Mouse (Mus musculus) adipose tissue, adult 10 weeks (tissue): ENCODE data around the gene Rsrp1. TPM values are rescaled to one million over a fixed set of nuclear protein-coding genes. Genes with fewer than 3 reads are reported as not detected.

ENCODE experiments used
- polyA plus RNA-seq: library from polyadenylated mRNA; stranded (reverse); fragments of 350-450 nt; fragmentation: Illumina TruSeq; extraction: RNeasy Lipid Tissue Mini Kit (QIAGEN cat#74804); gene quantifications from one replicate; pipeline ENCODE4 v1.2.3, GENCODE M21; 2014; ENCODE audit warnings: low read depth, low replicate concordance

The Rsrp1 gene
- polyA plus RNA-seq = 458 TPM

DNA sequence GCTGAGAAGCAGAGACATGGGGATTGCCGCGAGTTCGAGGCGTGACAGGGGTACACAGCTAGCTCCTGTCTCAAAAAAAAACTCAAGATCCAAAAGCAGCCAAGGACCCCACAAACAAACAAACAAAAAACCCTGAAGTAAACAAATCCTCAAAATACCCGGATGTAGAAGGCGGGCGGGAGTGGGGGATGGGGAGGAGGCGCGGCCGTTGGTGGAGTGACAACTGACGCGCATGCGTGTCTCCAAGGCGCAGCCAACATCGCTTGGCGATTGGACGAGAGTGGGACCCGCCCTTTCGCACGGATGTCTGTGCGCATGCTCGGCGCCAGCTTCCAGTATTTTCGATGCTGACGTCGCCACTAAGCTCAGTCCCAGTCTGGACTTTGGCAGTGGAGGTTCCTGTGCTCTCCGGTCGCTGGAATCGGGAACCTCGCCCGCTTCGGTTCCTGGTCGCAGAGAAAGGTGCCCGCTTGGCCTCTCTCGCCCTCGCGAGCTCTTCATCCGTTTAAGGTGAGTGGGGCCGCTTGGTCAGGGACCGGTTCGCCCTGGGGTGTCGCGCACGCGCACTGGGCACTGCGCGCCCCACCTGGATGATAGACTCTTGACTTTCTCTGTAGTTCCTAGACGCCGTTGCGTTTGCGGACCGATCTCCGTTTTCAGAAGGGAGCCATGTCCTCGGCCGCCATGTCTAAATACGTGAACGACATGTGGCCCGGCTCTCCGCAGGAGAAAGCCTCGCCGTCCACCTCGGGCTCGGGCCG, at the start of gene Rsrp1:
Gene Rsrp1, plus strand, starts transcription at position 335 of the 761 bp plus-strand sequence.

DNA sequence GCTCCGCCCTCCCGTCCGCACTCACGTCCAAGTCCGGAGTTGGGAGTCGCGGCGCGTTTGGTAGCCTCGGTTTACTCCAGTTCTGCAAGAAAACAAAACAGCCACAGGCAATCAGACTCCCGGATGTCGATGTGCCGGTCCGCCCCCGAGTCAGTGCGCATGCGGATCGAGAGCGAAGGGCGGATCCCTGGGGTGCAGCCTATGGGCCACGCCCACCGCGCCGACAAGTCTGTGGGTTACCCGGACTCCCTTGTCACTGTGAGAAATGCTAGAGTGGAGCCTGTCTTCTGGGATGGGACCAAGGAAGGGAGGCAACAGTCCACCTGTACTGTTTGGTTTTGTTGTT, 8.6 kb upstream of the Rsrp1 start, which contains the start of gene Tmem50a:
Gene Tmem50a, minus strand, starts transcription at position 161 of the 346 bp plus-strand sequence.

DNA sequence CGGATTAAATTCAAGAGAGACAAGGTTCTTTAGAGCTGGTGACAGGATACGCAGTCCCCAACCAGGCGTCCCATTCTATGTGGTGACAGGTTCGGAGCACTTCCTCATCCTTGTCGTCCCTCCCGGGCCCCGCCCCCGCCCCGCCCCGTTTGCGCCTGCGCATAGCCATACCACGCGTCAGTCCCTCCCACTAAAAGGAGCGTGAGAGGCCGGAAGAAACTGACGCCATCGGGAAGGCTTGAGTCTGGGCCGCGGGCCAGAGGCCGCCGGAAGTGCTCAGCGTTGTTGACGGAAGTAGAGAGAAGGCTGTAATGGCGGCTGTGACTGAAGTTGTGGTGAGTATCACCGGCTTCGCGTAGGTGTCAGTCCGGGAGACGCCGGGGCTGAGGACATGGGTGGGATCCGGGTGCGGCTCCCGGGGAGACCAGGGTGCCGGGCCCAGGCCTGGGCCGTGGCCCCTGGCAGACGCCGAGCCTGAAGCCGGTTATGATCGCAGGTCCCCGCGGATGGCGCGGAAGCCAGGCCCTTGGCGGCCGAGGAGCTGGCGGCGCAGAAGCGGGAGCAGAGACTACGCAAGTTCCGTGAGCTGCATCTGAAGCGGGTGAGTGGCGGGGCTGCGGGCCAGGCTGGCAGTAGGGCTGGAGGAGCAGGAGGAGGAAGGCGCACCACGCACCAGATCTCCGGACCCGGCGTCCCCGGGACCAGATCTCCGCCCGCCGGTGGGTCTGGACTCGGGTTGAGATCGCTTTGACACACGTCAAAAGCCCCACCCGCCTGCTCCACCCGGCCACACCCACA, 7.5 kb downstream of the Rsrp1 start, which contains the start of gene Syf2:
Gene Syf2, plus strand, starts transcription at position 215 of the 798 bp plus-strand sequence.

Other genes with a start within 250 kb of the Rsrp1 start
- 9.9 TPM for gene Man1c1, start 219.3 kb upstream of the Rsrp1 start, polyA plus RNA-seq
- 13.3 TPM for gene Ldlrap1, start 155.6 kb upstream of the Rsrp1 start, polyA plus RNA-seq
- 39.7 TPM for gene Maco1, start 70.2 kb upstream of the Rsrp1 start, polyA plus RNA-seq
- gene Rhd, start 59.1 kb upstream of the Rsrp1 start, polyA plus RNA-seq = not detected
- gene Tmem50a, start 8.6 kb upstream of the Rsrp1 start, polyA plus RNA-seq = 125 TPM
- gene Syf2, start 7.3 kb downstream of the Rsrp1 start, polyA plus RNA-seq = 78.0 TPM
- 1.3 TPM for gene Runx3, start 197.1 kb downstream of the Rsrp1 start, polyA plus RNA-seq